Mouse (Mus musculus): ENCODE data around the gene Slc25a5. TPM values are rescaled to one million over a fixed set of nuclear protein-coding genes. Genes with fewer than 3 reads are reported as not detected.
"Not testable (repeated sequence)": the region's sequence is repeated elsewhere in the genome, so short reads cannot be mapped to it uniquely, and the experiment has no call there.

Slc25a5 gene
- polyA plus RNA-seq, 1 experiment from 2014 or later, result 691 TPM

GRCm38 (mm10) chrX:36796163-36796581 lies 721 bp downstream of the Slc25a5 start:
- H3K4me1 ChIP-seq (ENCODE audit: control insufficient read depth, insufficient read depth, low read length), result no peaks in the 10 kb centered on the region
- H3K9ac ChIP-seq (ENCODE audit: low read length), result peak overlapping the region; percentile 80
- 15% methylated on average over 41 of the region's 41 CpGs for WGBS
- H3K27ac ChIP-seq (ENCODE audit: low read length), result peak overlapping the region; percentile 92
- H3K27me3 ChIP-seq (ENCODE audit: control insufficient read depth, insufficient read depth, low read length), result no peaks in the 10 kb centered on the region
- ATAC-seq (ENCODE audit: insufficient read depth, low FRiP score), result peak; percentile 88
- H3K4me2 ChIP-seq (ENCODE audit: low read depth, low read length), result peak overlapping the region; percentile 58
- no peaks in the 10 kb centered on the region for H3K9me3 ChIP-seq (replicated peaks; ENCODE audit: control insufficient read depth, low read length)
- H3K36me3 ChIP-seq (ENCODE audit: control insufficient read depth, insufficient read depth, low read length), result no peaks in the 10 kb centered on the region
- H3K4me3 ChIP-seq (replicated peaks; ENCODE audit: low read length), result peak overlapping the region; percentile 68

- H3K36me3 ChIP-seq (ENCODE audit: control insufficient read depth, insufficient read depth, low read length); H3K9me3 ChIP-seq (replicated peaks; ENCODE audit: control insufficient read depth, low read length); H3K27me3 ChIP-seq (ENCODE audit: control insufficient read depth, insufficient read depth, low read length); ATAC-seq (ENCODE audit: insufficient read depth, low FRiP score); H3K4me1 ChIP-seq (ENCODE audit: control insufficient read depth, insufficient read depth, low read length): not testable (repeated sequence)
- Histone ChIP-seq H3K9ac (ENCODE audit: low read length) (peak overlapping the region; percentile 80), H3K4me3 (replicated peaks; ENCODE audit: low read length) (peak overlapping the region; percentile 68), H3K27ac (ENCODE audit: low read length) (peak overlapping the region; percentile 92), H3K4me2 (ENCODE audit: low read depth, low read length) (peak overlapping the region; percentile 58)
- WGBS, result 63% methylated on average over 8 of the region's 8 CpGs
These were observed 1.3 kb downstream of the Slc25a5 start for GRCm38 (mm10) chrX:36796734-36797133.

- Histone ChIP-seq H3K9ac (ENCODE audit: low read length) (no peak overlapping the region), H3K27ac (ENCODE audit: low read length) (no peak overlapping the region), H3K4me2 (ENCODE audit: low read depth, low read length) (no peak overlapping the region), H3K4me3 (replicated peaks; ENCODE audit: low read length) (no peak overlapping the region), H3K9me3 (replicated peaks; ENCODE audit: control insufficient read depth, low read length) (no peaks in the 10 kb centered on the region), H3K27me3 (ENCODE audit: control insufficient read depth, insufficient read depth, low read length) (no peaks in the 10 kb centered on the region), H3K4me1 (ENCODE audit: control insufficient read depth, insufficient read depth, low read length) (no peaks in the 10 kb centered on the region), H3K36me3 (ENCODE audit: control insufficient read depth, insufficient read depth, low read length) (no peaks in the 10 kb centered on the region)
- no peak for ATAC-seq (ENCODE audit: insufficient read depth, low FRiP score)
- WGBS, result 42% methylated on average over 6 of the region's 6 CpGs
These were observed 3.9 kb downstream of the Slc25a5 start for GRCm38 (mm10) chrX:36799131-36799879.

- Histone ChIP-seq H3K4me1 (ENCODE audit: control insufficient read depth, insufficient read depth, low read length) (peaks cover 4% of the 10 kb centered on the region; the same call in 1 of the 2 replicates), H3K4me3 (replicated peaks; ENCODE audit: low read length) (no peak overlapping the region), H3K9ac (ENCODE audit: low read length) (no peak overlapping the region), H3K27me3 (ENCODE audit: control insufficient read depth, insufficient read depth, low read length) (no peaks in the 10 kb centered on the region), H3K4me2 (ENCODE audit: low read depth, low read length) (no peak overlapping the region), H3K9me3 (replicated peaks; ENCODE audit: control insufficient read depth, low read length) (no peaks in the 10 kb centered on the region), H3K36me3 (ENCODE audit: control insufficient read depth, insufficient read depth, low read length) (no peaks in the 10 kb centered on the region), H3K27ac (ENCODE audit: low read length) (no peak overlapping the region)
- WGBS, result 69% methylated on average over 5 of the region's 5 CpGs
- no peak for ATAC-seq (ENCODE audit: insufficient read depth, low FRiP score)
These were observed 7.7 kb downstream of the Slc25a5 start for GRCm38 (mm10) chrX:36803189-36803588.

- no peak overlapping the region for H3K27ac ChIP-seq (ENCODE audit: low read length)
- H3K4me2 ChIP-seq (ENCODE audit: low read depth, low read length), result no peak overlapping the region
- no peaks in the 10 kb centered on the region for H3K27me3 ChIP-seq (ENCODE audit: control insufficient read depth, insufficient read depth, low read length)
- H3K4me1 ChIP-seq (ENCODE audit: control insufficient read depth, insufficient read depth, low read length), result peaks cover 4% of the 10 kb centered on the region; the same call in 1 of the 2 replicates
- WGBS, result 46% methylated on average over 5 of the region's 5 CpGs
- ATAC-seq (ENCODE audit: insufficient read depth, low FRiP score), result no peak
- no peak overlapping the region for H3K9ac ChIP-seq (ENCODE audit: low read length)
- no peaks in the 10 kb centered on the region for H3K9me3 ChIP-seq (replicated peaks; ENCODE audit: control insufficient read depth, low read length)
- no peaks in the 10 kb centered on the region for H3K36me3 ChIP-seq (ENCODE audit: control insufficient read depth, insufficient read depth, low read length)
- no peak overlapping the region for H3K4me3 ChIP-seq (replicated peaks; ENCODE audit: low read length)
These were observed 8.7 kb downstream of the Slc25a5 start for GRCm38 (mm10) chrX:36804196-36804595.

- Histone ChIP-seq H3K27me3 (ENCODE audit: control insufficient read depth, insufficient read depth, low read length) (no peaks in the 10 kb centered on the region), H3K4me2 (ENCODE audit: low read depth, low read length) (no peak overlapping the region), H3K4me1 (ENCODE audit: control insufficient read depth, insufficient read depth, low read length) (peaks cover 4% of the 10 kb centered on the region; the same call in 1 of the 2 replicates), H3K9me3 (replicated peaks; ENCODE audit: control insufficient read depth, low read length) (no peaks in the 10 kb centered on the region), H3K9ac (ENCODE audit: low read length) (no peak overlapping the region), H3K36me3 (ENCODE audit: control insufficient read depth, insufficient read depth, low read length) (no peaks in the 10 kb centered on the region), H3K4me3 (replicated peaks; ENCODE audit: low read length) (no peak overlapping the region), H3K27ac (ENCODE audit: low read length) (no peak overlapping the region)
- no peak for ATAC-seq (ENCODE audit: insufficient read depth, low FRiP score)
- 51% methylated on average over 5 of the region's 5 CpGs for WGBS
These were observed 10.2 kb downstream of the Slc25a5 start for GRCm38 (mm10) chrX:36805466-36806235.

GRCm38 (mm10) chrX:36807360-36808317 lies 12.2 kb downstream of the Slc25a5 start:
- peak; percentile 93 for ATAC-seq (ENCODE audit: insufficient read depth, low FRiP score)
- H3K9ac ChIP-seq (ENCODE audit: low read length), result peak overlapping the region; percentile 60
- no peaks in the 10 kb centered on the region for H3K36me3 ChIP-seq (ENCODE audit: control insufficient read depth, insufficient read depth, low read length)
- peak overlapping the region; percentile 55 for H3K4me2 ChIP-seq (ENCODE audit: low read depth, low read length)
- H3K4me1 ChIP-seq (ENCODE audit: control insufficient read depth, insufficient read depth, low read length), result peaks cover 4% of the 10 kb centered on the region; the same call in 1 of the 2 replicates
- no peaks in the 10 kb centered on the region for H3K9me3 ChIP-seq (replicated peaks; ENCODE audit: control insufficient read depth, low read length)
- H3K27ac ChIP-seq (ENCODE audit: low read length), result peak overlapping the region; percentile 67
- 14% methylated on average over 45 of the region's 45 CpGs for WGBS
- peak overlapping the region; percentile 41 for H3K4me3 ChIP-seq (replicated peaks; ENCODE audit: low read length)
- H3K27me3 ChIP-seq (ENCODE audit: control insufficient read depth, insufficient read depth, low read length), result no peaks in the 10 kb centered on the region

GRCm38 (mm10) chrX:36808318-36808683 lies 12.8 kb downstream of the Slc25a5 start:
- no peak for ATAC-seq (ENCODE audit: insufficient read depth, low FRiP score)
- Histone ChIP-seq H3K36me3 (ENCODE audit: control insufficient read depth, insufficient read depth, low read length) (no peaks in the 10 kb centered on the region), H3K27ac (ENCODE audit: low read length) (peak overlapping the region; percentile 67; the same call in 1 of the 2 replicates), H3K4me2 (ENCODE audit: low read depth, low read length) (peak overlapping the region; percentile 55), H3K9me3 (replicated peaks; ENCODE audit: control insufficient read depth, low read length) (no peaks in the 10 kb centered on the region), H3K9ac (ENCODE audit: low read length) (no peak overlapping the region), H3K4me1 (ENCODE audit: control insufficient read depth, insufficient read depth, low read length) (peaks cover 4% of the 10 kb centered on the region; the same call in 1 of the 2 replicates), H3K27me3 (ENCODE audit: control insufficient read depth, insufficient read depth, low read length) (no peaks in the 10 kb centered on the region), H3K4me3 (replicated peaks; ENCODE audit: low read length) (peak overlapping the region; percentile 41)
- WGBS, result 58% methylated on average over 6 of the region's 6 CpGs

Measured in stomach, embryonic 16.5 days (tissue).